Mouse (Mus musculus) adrenal gland, postnatal 25 days (tissue): ENCODE measurements at regions not wholly inside any gene's neighbourhood (a gene's known extent, or its start where the extent isn't known, plus 50 kb on each side); places are given as distances from the start of the nearest gene placed in this dataset.
A peak's percentile ranks its signal among the peaks of the same experiment; 100 is the strongest.

Experiments used
- DNase-seq: peaks from one replicate; pipeline ENCODE4 v3.0.0; 2021; ENCODE audit warnings: mixed read lengths

DNA sequence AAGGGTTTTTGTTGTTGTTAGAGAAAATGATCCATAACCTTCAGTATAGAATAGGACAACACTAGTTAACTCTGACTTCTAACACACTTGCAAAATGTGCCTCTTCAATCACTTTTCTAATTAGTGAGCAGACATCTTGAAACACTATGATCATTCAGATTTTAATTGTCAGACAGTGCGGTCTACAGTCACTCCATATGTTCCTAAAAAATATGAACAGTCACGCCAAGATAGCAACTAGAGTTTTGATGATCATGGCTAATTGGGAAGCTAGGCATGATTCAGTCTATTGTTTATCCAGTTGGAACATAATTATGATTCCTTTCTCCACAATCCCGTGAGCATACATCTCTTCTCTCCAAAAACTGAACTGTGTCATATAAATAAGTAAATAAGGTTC, 372.1 kb downstream of the Fam198b start:
- no peak for DNase-seq

DNA sequence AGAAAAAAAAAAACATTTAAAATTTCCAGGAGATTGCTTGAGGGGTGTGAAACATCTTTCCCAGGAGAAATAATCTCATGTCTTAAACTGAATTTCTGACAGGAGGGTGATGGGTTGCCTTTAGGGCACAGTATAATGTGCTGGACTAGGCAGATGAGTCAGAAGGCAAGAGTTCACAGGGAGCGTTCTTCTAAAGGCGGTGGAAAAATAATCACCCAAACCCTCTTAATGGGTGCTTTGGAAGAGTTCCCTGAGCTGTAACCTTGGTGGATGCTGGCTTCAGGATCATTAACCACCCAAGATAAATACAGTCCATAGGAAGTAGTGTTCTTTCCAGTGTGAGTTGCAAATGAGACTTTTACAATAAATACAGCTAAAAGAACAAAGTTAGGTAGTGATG, 378.8 kb downstream of the Fam198b start:
- DNase-seq, result no peak

GRCm38 (mm10) chr3:80284656-80285055, 400.3 kb downstream of the Fam198b start:
- DNase-seq, result no peak

GRCm38 (mm10) chr3:80285246-80285645, 400.9 kb downstream of the Fam198b start:
- DNase-seq, result no peak

DNA sequence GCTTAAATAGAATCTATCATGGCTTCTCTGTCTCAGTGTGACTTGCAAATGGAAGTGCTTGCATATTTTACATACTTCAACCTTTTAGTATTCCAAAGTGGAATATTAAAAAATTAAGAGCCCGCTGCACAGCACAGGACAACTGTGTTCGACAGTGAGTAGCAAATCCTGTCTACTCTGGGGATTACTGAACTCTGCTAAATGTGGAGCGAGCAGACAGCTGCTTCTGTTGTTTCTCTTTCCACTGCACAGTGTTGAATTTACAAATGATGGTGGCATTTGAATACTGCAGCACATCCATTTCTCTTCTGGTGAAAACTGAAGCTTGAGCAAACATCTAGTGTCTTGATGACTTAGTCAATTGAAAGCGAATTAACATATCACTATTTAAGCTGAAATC, 409.2 kb downstream of the Fam198b start:
- DNase-seq, result no peak

DNA sequence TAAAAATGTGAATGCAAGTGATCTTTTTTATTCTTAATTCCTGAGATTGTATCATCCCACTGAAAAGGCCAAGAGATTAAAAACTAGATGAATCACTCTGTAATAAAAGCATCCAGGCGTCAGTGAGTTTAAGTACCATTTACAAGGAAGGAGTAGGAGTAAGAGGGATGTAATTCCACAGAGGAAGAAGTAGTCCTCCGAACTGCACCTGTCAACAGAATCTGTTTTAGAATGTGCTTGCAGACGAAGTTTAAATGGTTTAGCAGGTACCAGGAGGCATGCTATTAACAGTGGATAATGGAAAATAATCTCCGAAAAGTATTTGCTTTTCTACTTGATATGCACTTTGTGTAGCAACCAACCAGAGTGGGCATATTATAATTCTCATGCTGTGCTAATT, 423.3 kb downstream of the Fam198b start:
- DNase-seq, result no peak

GRCm38 (mm10) chr3:80309931-80310330, 425.6 kb downstream of the Fam198b start:
- DNase-seq, result peak; percentile 2

DNA sequence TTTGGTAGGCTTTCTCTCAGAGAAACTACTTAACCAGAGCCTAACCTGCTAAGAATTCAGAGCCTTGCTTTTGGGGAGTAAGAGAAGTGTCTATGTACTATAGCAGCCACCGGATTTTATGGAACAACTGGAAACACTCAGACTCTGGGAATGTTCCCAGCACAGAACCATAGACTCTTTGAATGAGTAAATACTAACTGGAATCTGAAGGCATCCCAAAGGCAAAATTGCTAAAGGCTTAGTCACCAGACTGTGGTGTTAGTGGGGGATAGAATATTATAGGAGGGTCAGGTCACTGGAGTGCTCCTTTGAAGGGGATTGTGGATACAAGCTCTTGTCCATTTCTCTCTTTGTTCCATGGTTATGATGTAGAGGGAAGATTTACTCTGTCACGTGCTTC, 427.4 kb downstream of the Fam198b start:
- no peak for DNase-seq

DNA sequence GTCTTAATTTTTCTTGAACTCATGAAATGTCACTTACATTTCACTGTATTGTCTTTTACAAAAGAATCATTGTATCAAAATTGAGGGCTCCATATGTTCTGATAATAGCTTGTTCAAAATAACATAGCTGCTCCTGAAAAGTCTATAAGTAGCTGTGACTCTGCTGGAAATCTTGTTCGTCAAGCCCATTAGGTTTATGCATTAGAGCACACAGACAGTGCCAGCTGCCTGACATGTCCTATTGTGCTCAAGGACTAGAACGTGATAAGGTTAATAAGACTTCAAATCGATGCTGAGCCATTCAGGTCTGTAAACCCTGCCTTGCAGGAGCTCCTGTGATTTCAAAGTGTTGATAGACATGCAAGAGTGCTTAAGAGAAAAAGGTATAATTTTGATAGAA, 438.0 kb downstream of the Fam198b start:
- DNase-seq, result no peak

DNA sequence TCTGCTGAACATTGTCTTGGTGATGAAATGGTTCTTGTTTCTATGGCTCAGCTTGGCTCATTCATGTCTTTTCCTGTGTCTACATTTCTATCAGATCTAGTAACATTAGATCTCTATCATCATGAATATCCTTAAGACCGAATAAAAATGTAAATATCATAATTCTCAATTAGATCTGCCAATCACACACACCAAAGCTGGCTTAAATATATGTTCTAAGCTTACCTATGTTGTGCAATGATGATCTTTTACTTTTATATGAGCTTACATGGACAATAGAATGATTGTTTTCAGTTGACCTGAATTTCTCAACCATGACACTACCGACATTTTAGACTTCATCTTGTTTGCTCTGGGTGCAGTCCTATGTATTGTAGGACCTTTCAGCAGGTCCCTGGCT, 440.4 kb downstream of the Fam198b start:
- DNase-seq, result no peak

DNA sequence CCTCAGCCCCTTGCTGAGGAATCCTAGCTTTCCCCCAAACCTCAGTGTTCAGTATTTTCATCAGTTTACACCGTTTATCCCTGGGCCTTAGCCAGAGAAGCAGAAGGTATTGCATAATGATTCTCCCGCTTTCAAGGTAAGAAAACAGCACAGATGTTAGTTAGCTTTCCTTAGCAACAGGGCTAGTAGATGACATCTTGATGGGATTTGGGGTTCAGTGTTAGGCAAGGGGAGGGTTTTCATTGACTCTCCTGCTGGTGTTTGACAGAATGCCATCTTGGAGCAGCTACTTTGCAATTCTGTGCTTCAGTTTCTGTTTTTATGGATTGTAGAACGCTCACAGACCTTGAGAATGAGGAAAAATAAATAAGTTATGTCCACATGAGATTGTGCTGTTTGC, 447.4 kb downstream of the Fam198b start:
- no peak for DNase-seq

GRCm38 (mm10) chr3:80334446-80334893, 450.1 kb downstream of the Fam198b start:
- no peak for DNase-seq

- DNase-seq, result no peak
Measured at GRCm38 (mm10) chr3:80336123-80336674, 451.9 kb downstream of the Fam198b start.

DNA sequence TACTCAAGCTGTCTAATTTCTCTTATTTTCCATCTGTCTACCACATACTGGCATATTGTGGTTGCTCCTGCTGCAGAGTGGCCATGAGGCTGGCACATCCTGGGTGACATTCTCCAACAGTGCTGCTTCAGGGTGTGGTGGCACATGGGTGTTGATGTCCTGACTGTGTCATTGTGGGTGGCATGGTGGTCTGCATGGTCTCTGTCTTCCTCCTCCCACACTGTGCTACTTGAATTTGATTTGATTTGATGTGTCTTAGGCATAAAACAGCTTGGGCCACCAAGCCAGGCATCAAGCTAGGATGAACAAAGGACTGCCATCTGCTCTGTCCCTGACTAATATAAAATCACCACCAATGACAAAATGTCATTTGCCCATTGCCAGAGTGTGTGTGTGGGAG, 434.7 kb downstream of the Gria2 start:
- no peak for DNase-seq

GRCm38 (mm10) chr3:80369214-80369941, 433.3 kb downstream of the Gria2 start:
- DNase-seq, result no peak

DNA sequence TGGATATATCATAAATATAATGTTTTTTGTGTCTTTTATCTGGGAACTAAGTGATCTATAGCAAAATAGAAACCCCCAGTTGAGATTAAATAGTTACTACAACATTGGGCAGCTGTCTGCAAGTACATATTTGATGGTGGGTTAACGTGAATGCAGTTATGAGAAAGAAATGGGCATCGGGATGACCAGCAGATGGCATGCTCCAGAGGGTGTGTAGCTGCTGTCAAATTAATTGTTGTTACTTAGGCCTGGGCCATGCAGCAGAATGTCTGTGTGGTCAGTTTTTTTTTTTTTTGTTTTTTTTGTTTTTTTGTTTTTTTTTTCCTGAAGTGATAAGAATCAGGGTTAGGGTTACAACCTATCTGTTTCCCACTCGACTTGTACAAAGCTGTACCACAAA, 430.2 kb downstream of the Gria2 start:
- DNase-seq, result no peak

DNA sequence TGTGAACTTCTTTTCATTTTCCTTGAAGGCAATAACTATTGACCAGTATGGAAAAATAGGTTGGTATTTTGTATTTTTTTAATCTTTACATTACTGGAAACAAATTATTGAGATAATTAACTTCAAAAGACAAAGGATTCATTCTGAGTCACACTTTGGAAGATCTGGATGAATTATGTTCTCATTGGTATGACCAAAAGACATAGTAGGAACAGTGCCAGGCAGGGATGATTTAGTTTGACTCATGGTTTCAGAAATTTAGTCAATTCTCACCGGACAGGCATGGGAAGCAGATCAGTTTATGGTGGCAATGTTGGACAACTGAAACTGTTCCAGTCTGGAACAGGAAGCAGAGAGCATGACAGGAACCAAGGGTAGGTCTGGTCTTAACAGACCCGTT, 416.6 kb downstream of the Gria2 start:
- DNase-seq, result peak; percentile 29

GRCm38 (mm10) chr3:80396240-80396639, 406.4 kb downstream of the Gria2 start:
- no peak for DNase-seq

DNA sequence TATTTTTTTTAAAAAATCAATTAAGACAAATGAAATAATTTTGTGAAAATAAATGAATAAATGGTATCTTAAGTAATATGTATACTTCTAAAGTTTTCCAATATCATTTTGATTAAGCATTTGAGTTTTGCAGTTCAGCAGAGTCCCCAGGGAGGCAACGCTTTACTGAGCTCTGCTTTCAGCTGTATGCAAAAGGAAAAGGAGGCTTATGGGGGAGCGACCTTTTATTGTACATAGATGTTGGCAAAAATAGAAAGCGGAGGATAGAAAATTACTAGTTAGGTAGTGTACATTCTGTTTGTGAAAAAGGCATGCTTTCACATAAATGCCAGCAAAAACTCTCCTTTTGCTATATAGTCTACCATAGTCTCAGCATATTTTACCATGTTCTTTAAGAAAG, 382.2 kb downstream of the Gria2 start:
- no peak for DNase-seq

DNA sequence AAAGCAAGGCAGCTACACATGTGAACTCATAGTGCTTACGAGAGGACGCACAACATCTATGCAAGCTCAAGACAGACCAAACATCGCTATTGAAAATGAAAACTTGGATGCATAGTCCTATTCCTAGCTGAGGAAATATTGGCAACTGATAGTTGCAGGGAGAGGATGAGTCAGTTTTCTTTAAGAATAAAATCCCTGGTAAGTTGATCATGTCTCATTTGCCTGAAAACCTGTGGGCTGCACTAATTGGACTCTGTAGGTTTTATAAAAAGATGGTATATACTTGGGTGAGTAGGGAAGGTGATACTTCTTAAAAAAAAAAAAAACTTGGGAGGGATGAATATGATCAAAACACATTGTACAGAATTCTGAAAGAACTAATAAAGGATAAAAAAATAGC, 381.2 kb downstream of the Gria2 start:
- no peak for DNase-seq

GRCm38 (mm10) chr3:80422106-80422505, 380.5 kb downstream of the Gria2 start:
- no peak for DNase-seq

- no peak for DNase-seq
Measured at GRCm38 (mm10) chr3:80422646-80423045, 380.0 kb downstream of the Gria2 start.
